Mouse (Mus musculus) forebrain, embryonic 15.5 days (tissue): ENCODE results near the gene Pde4d. TPM values are rescaled to one million over a fixed set of nuclear protein-coding genes. Genes with fewer than 3 reads are reported as not detected.
A peak's percentile ranks its signal among the peaks of the same experiment; 100 is the strongest.
"Not testable (repeated sequence)": the region's sequence is repeated elsewhere in the genome, so short reads cannot be mapped to it uniquely, and the experiment has no call there.

ENCODE experiments used
- ATAC-seq: fragments of 200-750 bp; cut with Nextera tagmentation; replicated peaks from 2 replicates; pipeline ENCODE4 v1.8.0; 2017; ENCODE audit warnings: mild to moderate bottlenecking, moderate TSS enrichment, moderate library complexity
- H3K27ac ChIP-seq: fragments of 300-500 bp; sonication (generic); replicated peaks from 2 replicates; pipeline ENCODE4 v1.5.1; 2015; ENCODE audit warnings: mild to moderate bottlenecking, inconsistent platforms
- H3K27me3 ChIP-seq: fragments of 300-500 bp; sonication (generic); 2 replicates; pipeline ENCODE4 v1.6.1; 2015; ENCODE audit warnings: inconsistent platforms
- H3K36me3 ChIP-seq: fragments of 300-500 bp; sonication (generic); 2 replicates; pipeline ENCODE4 v1.6.1; 2015; ENCODE audit warnings: mild to moderate bottlenecking, inconsistent platforms
- H3K4me1 ChIP-seq: fragments of 300-500 bp; sonication (generic); 2 replicates; pipeline ENCODE4 v1.6.1; 2015; ENCODE audit warnings: inconsistent platforms
- H3K4me2 ChIP-seq: fragments of 300-500 bp; sonication (generic); replicated peaks from 2 replicates; pipeline ENCODE4 v1.6.1; 2015; ENCODE audit warnings: mild to moderate bottlenecking, inconsistent platforms
- H3K4me3 ChIP-seq: fragments of 300-500 bp; sonication (generic); 2 replicates; pipeline ENCODE4 v1.5.1; 2015; ENCODE audit warnings: mild to moderate bottlenecking, inconsistent platforms
- H3K9ac ChIP-seq: fragments of 300-500 bp; sonication (generic); replicated peaks from 2 replicates; pipeline ENCODE4 v1.6.1; 2015; ENCODE audit warnings: mild to moderate bottlenecking, inconsistent platforms
- H3K9me3 ChIP-seq: fragments of 300-500 bp; sonication (generic); 2 replicates; pipeline ENCODE4 v1.6.1; 2016; ENCODE audit warnings: inconsistent platforms
- WGBS: fragments of 180-500 bp; shearing (Covaris S2); methylation state at CpG from one replicate; pipeline ENCODE4 v1.1.7; 2015; ENCODE audit warnings: mixed read lengths; 5-methylcytosine and 5-hydroxymethylcytosine counted together
- polyA plus RNA-seq: library from polyadenylated mRNA; unstranded; fragments of >200 nt; fragmentation: Nextera tagmentation; extraction: Ambion mirVana; gene quantifications from 2 replicates; pipeline ENCODE4 v1.2.1, GENCODE M21; 2015

Gene Pde4d
- polyA plus RNA-seq, 1 experiment from 2014 or later, result 16.3 TPM

DNA sequence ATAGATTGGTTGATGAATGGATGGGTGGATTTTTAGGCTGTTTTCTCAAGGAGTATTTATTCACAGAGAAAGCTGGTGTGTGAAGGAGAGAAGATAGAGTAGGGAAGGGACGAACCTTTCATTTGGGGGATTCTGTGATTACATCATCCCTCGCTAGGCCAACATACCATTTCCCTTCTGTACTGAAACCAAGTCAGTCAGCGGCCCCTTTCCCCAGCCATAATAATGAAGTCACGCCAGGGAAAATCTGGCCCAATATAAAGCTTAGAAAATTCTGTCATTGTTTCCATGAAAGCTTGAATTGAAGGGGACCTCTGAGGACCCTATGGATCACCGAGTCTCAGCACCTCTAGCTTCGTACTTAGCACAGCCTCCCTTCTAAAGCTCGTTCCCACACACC is 307.7 kb downstream of the Pde4d start:
- ATAC-seq, result no peak
- no peak overlapping the region for H3K9ac ChIP-seq
- no peaks in the 10 kb centered on the region for H3K36me3 ChIP-seq
- no peaks in the 10 kb centered on the region for H3K4me1 ChIP-seq
- no peaks in the 10 kb centered on the region for H3K27me3 ChIP-seq
- no peaks in the 10 kb centered on the region for H3K9me3 ChIP-seq
- no peak overlapping the region for H3K4me3 ChIP-seq
- no peak overlapping the region for H3K4me2 ChIP-seq
- WGBS, result 63% methylated on average over 7 of the region's 7 CpGs
- no peak overlapping the region for H3K27ac ChIP-seq

GRCm38 (mm10) chr13:108758331-108758730 is 308.6 kb downstream of the Pde4d start:
- Histone ChIP-seq H3K36me3 (no peaks in the 10 kb centered on the region), H3K4me2 (no peak overlapping the region), H3K9ac (no peak overlapping the region), H3K9me3 (no peaks in the 10 kb centered on the region), H3K27ac (no peak overlapping the region), H3K27me3 (no peaks in the 10 kb centered on the region), H3K4me1 (no peaks in the 10 kb centered on the region), H3K4me3 (no peak overlapping the region)
- 75% methylated on average over 4 of the region's 4 CpGs for WGBS
- ATAC-seq, result no peak

DNA sequence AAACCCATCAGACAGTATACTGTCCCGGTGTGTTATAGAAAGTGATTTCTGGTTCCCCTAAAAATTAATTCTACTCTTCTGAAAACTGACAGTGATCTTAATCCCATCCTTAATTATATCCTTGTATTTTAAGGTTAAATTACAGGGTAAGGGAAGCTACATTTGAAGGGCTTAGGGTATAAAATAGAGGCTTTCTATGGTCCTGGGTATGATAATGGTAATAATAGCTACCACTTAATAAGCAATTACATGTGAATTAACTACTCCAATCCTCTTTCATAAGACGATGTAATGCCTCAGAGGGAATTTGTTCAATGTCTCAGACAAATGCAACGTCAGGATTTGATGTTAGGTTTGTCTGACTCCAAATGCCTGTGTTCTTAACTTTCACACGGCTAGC is 309.4 kb downstream of the Pde4d start:
- no peak overlapping the region for H3K4me2 ChIP-seq
- H3K27me3 ChIP-seq, result no peaks in the 10 kb centered on the region
- no peaks in the 10 kb centered on the region for H3K4me1 ChIP-seq
- H3K9ac ChIP-seq, result no peak overlapping the region
- no peaks in the 10 kb centered on the region for H3K9me3 ChIP-seq
- 44% methylated on average over 4 of the region's 4 CpGs for WGBS
- no peak overlapping the region for H3K4me3 ChIP-seq
- no peak overlapping the region for H3K27ac ChIP-seq
- H3K36me3 ChIP-seq, result no peaks in the 10 kb centered on the region
- peak; percentile 58; the same call in 1 of the 2 replicates for ATAC-seq

DNA sequence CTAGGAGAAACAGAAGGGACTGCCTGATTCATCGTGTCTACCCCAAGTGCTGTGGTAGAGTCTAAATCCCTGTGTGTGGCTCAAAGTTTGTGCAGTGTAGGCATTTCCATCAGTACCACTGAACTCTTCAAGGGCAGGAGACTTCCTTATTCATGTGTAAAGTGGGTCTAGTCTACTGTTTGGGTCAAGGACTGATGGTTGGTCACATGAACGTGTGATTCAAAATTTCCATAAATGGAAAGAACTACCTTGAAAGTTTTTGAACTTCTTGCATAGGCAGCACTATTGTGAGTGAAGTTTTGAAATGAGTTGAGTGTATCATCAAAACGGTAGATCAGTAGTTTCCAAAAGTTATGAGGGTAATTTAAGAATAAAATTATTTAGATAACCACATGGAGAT is 313.5 kb downstream of the Pde4d start:
- Histone ChIP-seq H3K36me3 (no peaks in the 10 kb centered on the region), H3K9me3 (no peaks in the 10 kb centered on the region), H3K9ac (no peak overlapping the region), H3K27ac (no peak overlapping the region), H3K4me3 (no peak overlapping the region), H3K27me3 (no peaks in the 10 kb centered on the region), H3K4me1 (no peaks in the 10 kb centered on the region), H3K4me2 (no peak overlapping the region)
- ATAC-seq, result no peak
- WGBS, result 84% methylated on average over 3 of the region's 3 CpGs

- H3K9ac ChIP-seq, result no peak overlapping the region
- no peaks in the 10 kb centered on the region for H3K4me1 ChIP-seq
- H3K4me2 ChIP-seq, result no peak overlapping the region
- no peaks in the 10 kb centered on the region for H3K9me3 ChIP-seq
- 72% methylated on average over 11 of the region's 11 CpGs for WGBS
- no peaks in the 10 kb centered on the region for H3K27me3 ChIP-seq
- H3K36me3 ChIP-seq, result no peaks in the 10 kb centered on the region
- no peak for ATAC-seq
- H3K27ac ChIP-seq, result no peak overlapping the region
- no peak overlapping the region for H3K4me3 ChIP-seq
Measured at GRCm38 (mm10) chr13:108766020-108766727, 316.4 kb downstream of the Pde4d start.

DNA sequence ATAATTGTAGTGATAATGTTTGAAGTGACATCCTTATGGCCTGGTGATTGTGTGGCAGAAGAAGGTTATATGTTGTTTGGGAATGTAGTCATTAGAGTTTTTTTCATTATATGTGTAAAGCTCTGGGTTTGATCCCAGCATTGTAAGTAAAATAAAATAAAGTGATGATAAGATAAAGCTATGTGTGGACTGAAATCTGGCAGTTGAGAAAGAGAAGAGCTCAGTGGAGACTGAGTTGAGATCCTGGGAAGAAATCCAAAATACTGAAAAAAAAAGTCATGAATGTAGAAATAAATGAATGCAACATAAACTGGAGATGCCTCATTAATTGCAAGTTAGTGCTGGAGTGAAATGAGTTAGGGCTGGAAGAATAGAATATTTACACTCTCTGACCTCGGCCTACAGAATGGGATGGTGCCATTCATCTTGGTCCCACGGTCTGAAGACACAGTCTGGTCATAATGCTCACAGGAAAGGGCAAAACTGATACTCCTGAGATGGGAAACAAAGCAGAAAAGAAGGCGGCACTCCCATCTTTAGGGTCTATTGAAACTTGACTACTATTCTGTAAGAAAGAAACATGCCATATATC is 319.8 kb downstream of the Pde4d start:
- Histone ChIP-seq H3K9me3 (no peaks in the 10 kb centered on the region), H3K9ac (no peak overlapping the region), H3K4me2 (no peak overlapping the region), H3K4me3 (no peak overlapping the region), H3K36me3 (no peaks in the 10 kb centered on the region), H3K4me1 (no peaks in the 10 kb centered on the region), H3K27ac (no peak overlapping the region), H3K27me3 (no peaks in the 10 kb centered on the region)
- ATAC-seq, result no peak
- WGBS, result 58% methylated on average over 3 of the region's 3 CpGs

GRCm38 (mm10) chr13:108772386-108772785 is 322.6 kb downstream of the Pde4d start:
- Histone ChIP-seq H3K36me3 (no peaks in the 10 kb centered on the region), H3K27me3 (no peaks in the 10 kb centered on the region), H3K4me3 (no peak overlapping the region), H3K27ac (no peak overlapping the region), H3K9ac (no peak overlapping the region), H3K4me2 (no peak overlapping the region), H3K4me1 (no peaks in the 10 kb centered on the region), H3K9me3 (no peaks in the 10 kb centered on the region)
- no peak for ATAC-seq
- whole genome bisulfite sequencing, result 69% methylated on average over 3 of the region's 3 CpGs

- H3K9ac ChIP-seq, result no peak overlapping the region
- H3K4me2 ChIP-seq, result no peak overlapping the region
- no peak overlapping the region for H3K4me3 ChIP-seq
- no peak for ATAC-seq
- WGBS, result 80% methylated on average over 1 of the region's 1 CpGs
- H3K9me3 ChIP-seq, result no peaks in the 10 kb centered on the region
- no peak overlapping the region for H3K27ac ChIP-seq
- no peaks in the 10 kb centered on the region for H3K27me3 ChIP-seq
- H3K4me1 ChIP-seq, result no peaks in the 10 kb centered on the region
- no peaks in the 10 kb centered on the region for H3K36me3 ChIP-seq
Measured at GRCm38 (mm10) chr13:108774981-108775380, 325.2 kb downstream of the Pde4d start.

- Histone ChIP-seq H3K9ac (no peak overlapping the region), H3K4me3 (no peak overlapping the region), H3K4me1 (no peaks in the 10 kb centered on the region), H3K27me3 (no peaks in the 10 kb centered on the region), H3K9me3 (no peaks in the 10 kb centered on the region), H3K36me3 (no peaks in the 10 kb centered on the region), H3K27ac (no peak overlapping the region), H3K4me2 (no peak overlapping the region)
- 86% methylated on average over 7 of the region's 7 CpGs for WGBS
- ATAC-seq, result no peak
Measured at GRCm38 (mm10) chr13:108775882-108776281, 326.1 kb downstream of the Pde4d start.

GRCm38 (mm10) chr13:108797620-108798019 is 347.9 kb downstream of the Pde4d start:
- WGBS, result 82% methylated on average over 3 of the region's 3 CpGs

DNA sequence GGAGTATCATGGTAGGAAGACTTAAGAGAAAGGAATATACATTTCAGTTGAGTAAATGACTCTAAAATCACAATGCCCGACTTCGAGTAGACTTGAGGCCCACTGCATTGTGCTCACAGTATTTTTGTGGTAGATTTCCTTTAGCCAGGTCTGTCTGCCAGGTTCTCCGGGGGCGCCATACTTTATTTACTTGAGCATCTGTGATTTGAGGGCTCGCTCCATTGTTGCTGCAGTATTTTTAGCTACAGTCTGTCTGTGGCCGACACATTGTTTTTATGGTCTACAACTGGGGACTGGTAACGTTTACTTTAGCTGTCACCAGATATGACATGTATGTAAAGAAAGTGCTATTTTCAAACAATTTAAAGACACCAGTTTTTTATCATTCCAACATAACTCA is 359.4 kb downstream of the Pde4d start:
- Histone ChIP-seq H3K9ac (no peak overlapping the region), H3K4me2 (no peak overlapping the region), H3K36me3 (no peaks in the 10 kb centered on the region), H3K4me1 (no peaks in the 10 kb centered on the region), H3K4me3 (no peak overlapping the region), H3K27me3 (no peaks in the 10 kb centered on the region), H3K9me3 (no peaks in the 10 kb centered on the region), H3K27ac (no peak overlapping the region)
- 85% methylated on average over 7 of the region's 7 CpGs for WGBS
- ATAC-seq, result no peak

More at GRCm38 (mm10) chr13:108797620-108798019, 347.9 kb downstream of the Pde4d start:
- H3K4me2 ChIP-seq, H3K9me3 ChIP-seq, H3K36me3 ChIP-seq, H3K4me1 ChIP-seq, H3K9ac ChIP-seq, H3K27ac ChIP-seq, H3K27me3 ChIP-seq, H3K4me3 ChIP-seq, ATAC-seq: not testable (repeated sequence)

DNA sequence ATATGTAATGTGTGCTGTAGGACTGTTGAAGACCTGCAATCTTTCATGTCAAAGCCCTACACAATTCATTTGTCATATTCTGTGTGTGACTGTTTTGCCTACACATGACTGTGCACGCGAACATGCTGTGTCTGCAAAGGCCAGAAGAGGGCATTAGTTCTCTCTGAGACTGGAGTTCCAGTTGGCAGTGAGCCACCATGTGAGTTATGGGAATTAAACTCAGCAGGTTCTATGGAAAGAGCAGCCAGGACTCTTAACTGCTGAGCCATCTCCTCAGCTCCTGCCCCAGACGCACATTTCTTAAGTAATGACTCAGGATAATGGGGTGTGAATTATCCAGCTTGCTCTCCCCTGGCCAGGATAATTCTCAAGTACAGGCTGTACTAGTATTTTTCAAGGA is 363.2 kb downstream of the Pde4d start:
- WGBS, result 57% methylated on average over 3 of the region's 3 CpGs
- Histone ChIP-seq H3K4me3 (no peak overlapping the region), H3K27me3 (no peaks in the 10 kb centered on the region), H3K4me2 (no peak overlapping the region), H3K4me1 (no peaks in the 10 kb centered on the region), H3K9me3 (no peaks in the 10 kb centered on the region), H3K9ac (no peak overlapping the region), H3K36me3 (no peaks in the 10 kb centered on the region), H3K27ac (no peak overlapping the region)
- no peak for ATAC-seq
